Mouse (Mus musculus) kidney, adult 9 months (tissue): ENCODE measurements around the gene Mcat.
"Not testable (repeated sequence)": the region's sequence is repeated elsewhere in the genome, so short reads cannot be mapped to it uniquely, and the experiment has no call there.

Experiments used
- DNase-seq: peaks from one replicate; pipeline ENCODE4 v3.0.0; 2022

Gene Mcat

DNA sequence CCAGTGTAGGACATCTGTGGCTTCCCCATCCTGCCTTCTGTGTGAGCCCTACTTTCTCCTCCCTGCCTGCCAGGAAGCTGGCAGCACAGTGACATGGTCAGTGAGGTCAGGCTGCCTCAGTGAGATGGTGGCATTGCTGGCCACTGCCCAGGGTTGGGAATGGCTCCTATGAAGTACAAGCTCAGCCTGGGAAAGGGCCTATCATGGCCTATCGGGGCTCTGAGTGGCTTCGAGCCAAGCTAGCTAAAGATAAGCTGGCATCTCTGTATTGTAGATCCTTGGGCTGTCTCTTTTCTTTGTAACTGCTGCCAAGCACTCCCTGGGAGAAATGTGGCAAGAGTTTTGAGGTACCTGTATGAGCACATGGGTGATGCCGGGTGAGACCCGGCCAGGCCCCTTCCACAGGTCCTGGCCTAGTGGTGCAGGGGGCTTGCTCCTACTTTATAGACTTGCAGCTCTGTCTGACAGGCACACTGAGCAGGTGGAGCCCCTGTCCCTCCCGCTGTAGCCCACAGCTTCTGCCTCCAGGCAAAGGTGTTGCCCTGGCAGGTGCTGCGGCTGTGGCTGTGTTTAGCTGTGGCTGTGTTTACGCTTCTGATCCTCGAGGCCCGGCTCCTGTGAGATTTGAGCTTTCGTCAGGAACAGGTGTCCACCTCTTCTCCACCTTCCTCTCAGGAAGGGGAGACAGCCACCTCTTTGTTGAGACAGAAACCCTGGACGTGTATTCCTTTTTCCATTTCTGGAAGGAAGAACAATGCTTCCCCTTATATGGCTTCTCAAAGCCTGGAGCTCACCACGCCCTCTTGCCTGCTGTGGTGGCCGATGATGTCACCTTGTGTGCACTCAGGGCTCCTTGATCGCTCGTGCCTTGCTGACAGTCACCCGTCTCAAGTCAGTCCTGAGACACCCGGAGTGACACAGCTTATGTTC, 28.4 kb downstream of the Mcat start:
- no peak for DNase-seq

DNA sequence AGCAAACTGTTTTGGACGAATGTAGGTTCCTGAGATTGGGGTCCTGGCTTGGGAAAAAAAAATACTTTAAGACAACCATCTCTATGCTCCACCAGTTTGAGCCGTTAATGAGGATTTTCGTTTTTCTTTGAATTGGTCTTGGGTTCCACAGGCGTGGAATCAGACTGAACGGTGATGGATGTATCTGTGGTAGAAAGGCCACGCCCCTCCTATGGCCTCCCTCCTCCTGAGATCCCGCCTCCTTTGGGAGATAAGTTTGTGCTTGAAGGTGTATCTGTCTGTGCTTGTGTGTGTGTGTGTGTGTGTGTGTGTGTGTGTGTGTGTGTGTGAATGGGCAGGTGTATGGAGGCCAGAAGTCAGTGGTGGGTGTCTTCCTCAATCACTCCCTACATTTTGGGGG, 31.0 kb downstream of the Mcat start:
- DNase-seq: no peak

- DNase-seq: no peak
Observed at GRCm38 (mm10) chr15:83531961-83532469, 31.6 kb downstream of the Mcat start.

DNA sequence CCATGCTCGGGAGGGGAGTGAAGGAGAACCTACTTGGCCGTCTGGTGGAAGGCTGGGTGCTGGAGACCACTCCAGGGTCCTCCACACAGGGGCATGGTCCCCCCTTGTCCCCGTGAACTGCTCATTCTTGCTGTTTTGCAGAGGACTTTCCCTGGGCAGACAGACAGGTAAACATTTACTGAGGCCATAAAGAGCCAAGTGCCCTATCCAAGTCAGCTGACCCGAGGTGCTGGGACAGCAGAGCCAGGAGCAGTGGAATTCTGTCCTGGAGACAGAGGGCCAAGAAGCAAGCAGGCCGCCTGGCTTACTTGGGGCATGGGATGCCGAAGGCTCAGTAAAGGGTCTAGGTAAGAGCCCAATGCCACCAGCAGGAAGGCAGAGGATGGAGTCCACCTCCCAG, 32.9 kb downstream of the Mcat start:
- DNase-seq: peak; percentile 86

DNA sequence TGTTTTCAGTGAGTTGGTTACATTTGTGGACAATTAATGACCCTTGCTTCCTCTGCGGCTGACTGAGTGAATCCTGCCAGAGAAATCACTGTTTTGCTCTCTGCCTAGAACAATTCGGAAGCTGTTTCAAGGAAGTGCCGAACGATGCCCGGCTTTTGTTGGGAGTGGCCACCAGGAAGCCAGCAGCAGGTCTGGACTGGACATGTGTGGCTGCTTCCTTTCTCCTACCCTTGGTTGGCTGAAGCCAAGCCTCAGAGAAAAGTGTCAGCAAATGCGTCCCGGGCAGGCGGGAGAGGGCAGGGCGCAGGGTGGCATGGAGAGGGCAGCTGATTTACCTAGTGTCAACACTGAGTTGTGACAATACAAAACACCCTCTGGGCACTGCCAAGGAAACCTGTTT, 33.4 kb downstream of the Mcat start:
- DNase-seq: peak; percentile 85

- peak; percentile 80 for DNase-seq
Observed at GRCm38 (mm10) chr15:83529765-83530164, 33.8 kb downstream of the Mcat start.

- peak; percentile 82 for DNase-seq
Observed at GRCm38 (mm10) chr15:83528892-83529291, 34.7 kb downstream of the Mcat start.

DNA sequence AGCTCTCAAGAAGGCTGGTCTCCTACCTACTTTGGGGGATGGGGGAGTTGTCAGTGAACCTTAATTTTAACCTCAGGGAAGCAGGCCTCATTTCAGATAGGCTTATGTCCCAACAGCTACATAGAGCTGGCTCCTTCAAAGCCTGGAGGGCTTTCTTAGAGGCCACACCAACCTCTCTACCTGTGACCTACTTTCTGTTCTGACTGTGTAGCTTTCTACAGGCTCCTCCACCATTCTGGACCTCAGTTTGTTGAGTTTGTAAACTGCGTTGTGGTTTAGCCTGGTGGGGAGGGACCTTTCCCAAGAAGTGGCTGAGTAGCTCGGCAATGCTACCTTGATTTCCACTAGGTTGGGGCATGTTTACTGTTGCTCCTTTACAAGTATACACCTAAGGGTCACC, 35.8 kb downstream of the Mcat start:
- DNase-seq: no peak

GRCm38 (mm10) chr15:83527092-83527437, 36.5 kb downstream of the Mcat start:
- DNase-seq: no peak

DNA sequence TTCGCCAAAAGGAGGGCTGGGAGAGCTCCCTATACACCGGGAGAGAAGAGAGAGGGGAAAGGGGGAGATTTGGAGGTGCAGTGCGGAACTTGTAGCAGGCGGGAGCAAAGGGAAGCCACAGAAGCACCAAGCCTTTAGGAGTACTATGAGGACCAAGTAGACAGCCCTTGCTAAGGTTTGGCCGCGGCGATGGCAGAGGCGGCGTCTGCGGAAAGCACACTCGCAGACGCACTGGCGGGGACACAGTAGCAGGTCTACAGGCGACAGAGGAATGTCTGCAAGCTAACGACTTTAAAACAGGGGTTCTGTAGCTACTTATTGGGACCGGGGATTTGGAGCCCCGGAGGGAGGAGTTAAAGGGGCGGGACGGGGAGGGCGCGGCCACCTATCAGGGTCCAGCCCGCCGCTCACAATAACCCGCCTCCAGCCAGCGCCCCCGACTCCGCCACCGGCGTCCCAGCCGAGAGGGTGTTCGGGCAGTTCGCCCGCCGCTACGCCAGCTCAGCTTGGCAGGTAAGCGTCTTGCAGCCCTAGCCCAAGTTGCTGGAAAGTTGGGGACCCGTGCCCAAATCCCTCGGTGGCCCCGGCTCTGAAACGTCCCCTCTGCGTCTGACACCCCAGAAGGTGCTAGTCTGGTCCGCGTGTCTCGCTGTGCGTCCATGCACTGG, 37.0 kb downstream of the Mcat start, which contains the start of gene Bik:
Bik (plus strand) TSS at position 439 of the 668 bp plus-strand sequence.
- peak; percentile 71 for DNase-seq

DNA sequence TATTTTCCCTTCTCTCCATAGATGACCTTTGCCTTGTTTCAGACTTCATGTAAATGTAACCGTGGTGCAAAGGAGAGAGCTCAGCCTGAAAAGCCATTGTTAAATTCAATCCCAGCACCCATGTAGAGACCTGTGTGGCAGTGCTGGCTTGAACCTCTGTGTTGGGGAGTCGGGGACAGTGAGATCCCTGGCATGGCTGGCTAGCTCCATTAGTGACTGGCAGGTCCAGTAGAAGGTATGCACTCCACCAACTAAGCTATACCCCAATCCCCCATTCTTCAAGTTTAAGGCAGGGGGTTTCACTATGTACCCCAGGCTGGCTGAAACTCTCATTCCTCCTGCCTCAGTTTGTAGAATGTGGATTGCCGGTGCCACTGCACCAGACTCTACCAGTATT, 39.3 kb downstream of the Mcat start:
- DNase-seq: no peak

DNA sequence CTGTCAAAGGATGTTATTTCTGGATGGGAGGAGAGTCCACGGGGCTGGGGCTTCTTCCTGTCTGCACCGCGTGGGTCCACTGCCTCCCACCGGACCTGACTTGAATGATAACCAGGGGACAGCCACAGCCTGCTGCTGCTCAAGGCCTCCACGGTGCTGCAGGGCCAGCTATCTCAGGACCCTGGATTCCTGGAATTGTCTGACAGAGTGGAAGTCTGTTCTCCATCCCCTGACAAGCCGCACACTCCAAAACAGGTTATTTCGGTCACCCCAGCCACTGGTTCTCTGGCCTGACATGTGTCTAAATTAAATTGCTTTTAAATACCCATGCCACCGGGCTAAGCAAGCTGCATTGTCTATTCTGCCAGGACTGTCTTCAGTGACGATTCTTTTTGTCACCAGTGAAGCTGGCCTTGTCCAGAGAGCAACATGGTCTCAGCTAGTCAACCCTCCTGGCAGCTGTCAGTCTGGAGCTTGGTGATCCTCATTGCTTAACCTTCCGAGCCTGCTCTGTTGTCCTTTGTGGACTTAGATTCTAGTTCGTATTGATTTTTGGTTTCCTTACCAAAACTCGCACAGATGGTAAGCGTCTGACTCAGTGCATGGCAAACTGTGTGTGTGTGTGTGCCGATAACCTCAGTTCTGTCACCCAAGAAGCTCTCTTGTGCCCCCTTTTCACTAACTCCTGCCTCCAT, 39.8 kb downstream of the Mcat start:
- DNase-seq: no peak

DNA sequence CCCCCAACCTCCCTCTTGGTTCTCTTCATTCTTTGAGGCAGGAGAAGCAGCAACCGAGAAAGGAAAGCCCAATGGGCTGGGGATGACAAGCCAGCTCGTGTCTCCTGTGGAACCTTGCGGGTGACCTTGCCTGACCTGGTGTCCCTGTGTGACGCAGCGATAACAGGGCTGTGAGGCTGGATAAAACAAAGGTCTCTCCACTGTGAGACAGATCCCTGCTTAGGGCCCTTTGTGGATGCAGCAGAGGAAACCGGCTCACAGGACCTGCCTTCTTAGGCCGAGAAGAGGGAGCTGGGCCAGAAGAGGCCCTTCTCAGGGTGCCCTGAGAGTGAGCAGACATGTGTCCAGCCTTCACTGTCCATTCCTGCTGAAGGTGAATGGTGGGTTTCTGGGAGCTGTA, 40.4 kb downstream of the Mcat start:
- no peak for DNase-seq

DNA sequence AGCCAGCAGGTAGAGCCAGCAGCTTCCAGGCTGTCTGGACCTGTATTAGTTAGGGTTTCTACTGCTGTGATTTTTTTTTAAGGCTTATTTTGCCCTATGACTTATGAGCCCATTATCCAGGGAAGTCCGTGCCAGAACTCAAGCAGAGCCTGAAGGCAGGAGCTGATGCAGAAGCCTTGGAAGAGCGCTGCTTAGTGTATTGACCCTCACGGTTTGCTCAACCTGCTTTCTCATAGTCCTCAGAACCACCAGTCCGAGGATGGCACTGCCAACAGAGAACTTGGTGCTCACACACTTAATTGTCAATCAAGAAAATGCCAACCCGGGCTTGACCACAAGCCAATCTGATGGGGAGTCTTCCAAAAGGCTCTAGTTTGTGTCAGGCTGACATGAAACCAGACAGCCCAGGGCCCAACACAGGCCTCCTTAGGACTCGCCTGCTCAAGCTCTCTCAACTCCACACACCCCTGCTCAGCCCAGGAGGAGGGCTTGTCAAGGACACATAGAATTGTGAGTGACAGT, 42.7 kb downstream of the Mcat start:
- no peak for DNase-seq

GRCm38 (mm10) chr15:83518215-83519048, 45.2 kb downstream of the Mcat start:
- DNase-seq: peak; percentile 89

DNA sequence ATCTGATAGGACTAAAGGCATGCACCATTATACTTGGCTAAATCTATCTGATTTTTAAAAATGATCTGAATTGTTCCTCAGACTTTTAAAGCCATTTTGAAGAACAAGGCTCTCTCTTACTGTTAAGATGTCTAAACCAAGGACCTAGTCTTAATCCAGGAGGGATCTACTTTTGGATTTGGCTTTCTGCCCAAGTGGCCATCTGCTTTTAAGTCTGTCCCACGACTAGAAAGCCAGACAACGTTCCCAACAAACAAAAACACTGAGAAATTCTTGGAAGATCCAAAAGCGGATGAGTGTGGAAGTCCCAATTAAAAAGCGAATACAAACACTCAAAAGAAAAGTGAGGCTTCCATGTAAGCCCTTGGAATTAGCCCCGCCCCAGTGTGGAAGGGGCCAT, 48.6 kb downstream of the Mcat start:
- no peak for DNase-seq

DNA sequence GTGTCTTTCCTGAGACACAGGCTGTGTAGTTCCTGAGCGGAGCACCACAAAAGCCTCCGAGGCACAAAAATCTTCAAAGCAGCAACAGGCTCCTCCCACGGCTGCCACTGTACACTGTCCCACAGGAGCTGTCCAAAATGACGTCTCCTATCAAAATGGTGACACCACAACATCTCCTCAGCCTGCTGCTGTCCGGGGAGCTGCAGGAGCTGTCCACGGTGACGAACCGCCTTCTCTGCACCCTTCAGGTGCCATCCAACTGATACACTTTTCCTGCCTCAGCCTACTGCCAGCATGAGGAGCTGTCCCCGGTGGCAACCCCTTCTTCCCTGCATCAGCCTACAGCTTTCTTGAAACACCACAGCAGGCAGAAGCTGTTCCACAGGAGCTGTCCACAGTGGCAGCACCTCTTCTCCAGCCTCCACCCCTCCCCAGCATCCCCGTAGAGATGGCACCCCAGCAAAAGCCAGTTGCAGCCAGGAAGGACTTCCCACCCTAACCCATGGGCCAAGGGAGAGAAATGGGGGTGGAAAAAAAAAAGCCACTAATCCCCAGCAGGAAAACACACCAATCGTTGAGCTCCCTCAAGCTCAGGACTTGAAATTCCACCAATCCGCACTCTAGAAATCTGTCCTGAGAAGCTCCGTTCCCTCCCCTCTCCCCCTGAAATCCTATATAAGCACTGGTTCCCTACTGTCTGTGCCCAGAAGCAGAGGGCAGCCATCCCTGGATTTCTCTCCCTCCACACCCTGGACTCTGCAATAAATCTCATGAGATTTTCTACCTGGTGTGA, 50.9 kb downstream of the Mcat start:
- DNase-seq: no peak

DNA sequence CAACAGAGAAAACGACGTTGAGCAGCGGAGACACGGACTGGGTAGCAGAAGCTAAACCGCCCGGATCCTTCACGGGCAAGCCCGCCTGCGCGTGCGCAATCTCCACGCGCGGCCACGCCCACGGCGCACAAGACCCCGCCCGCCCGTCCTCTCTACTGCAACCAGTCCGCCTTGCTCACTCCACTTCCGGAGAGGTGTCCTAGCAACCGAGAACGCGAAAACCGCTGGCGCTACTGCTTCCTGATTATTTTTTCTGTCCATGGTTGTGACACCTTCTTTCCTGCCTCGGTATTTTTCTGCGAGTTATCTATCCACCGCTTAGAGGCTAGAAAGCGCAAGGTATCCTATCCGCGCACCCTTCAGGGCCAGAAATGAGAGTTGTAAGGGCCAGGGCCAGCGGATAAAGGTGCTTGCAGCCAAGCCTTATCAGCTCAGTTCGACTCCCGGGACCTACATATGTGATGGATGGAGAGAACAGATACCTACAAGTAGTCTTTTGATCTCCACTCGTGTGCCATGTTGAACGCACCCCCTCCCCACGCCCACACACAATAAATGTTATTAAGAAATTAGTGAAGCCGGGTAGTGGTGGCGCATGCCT, 52.7 kb downstream of the Mcat start, which contains the start of gene Ttll1:
Ttll1 (minus strand) TSS at position 89 of the 601 bp plus-strand sequence.
- peak; percentile 98 for DNase-seq

- no peak for DNase-seq
Observed at GRCm38 (mm10) chr15:83509950-83510804, 53.4 kb downstream of the Mcat start.

DNA sequence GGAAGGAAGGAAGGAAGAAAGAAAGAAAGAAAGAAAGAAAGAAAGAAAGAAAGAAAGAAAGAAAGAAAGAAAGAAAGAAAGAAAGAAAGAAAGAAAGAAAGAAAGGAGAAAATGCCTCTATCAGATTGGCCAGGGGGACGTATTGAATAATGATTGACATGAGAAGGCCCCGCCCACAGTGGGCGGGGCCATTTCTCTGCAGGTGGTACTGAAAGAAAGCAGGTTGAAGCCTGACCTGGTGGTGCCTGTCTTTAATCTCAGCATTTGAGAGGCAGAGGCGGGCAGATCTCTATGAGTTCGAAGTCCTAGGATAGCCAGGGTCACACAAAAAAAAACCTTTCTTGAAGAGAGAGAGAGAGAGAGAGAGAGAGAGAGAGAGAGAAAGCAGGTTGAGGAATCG, 62.1 kb downstream of the Mcat start:
- not testable (repeated sequence) for DNase-seq
